Comparison of ENCODE assay signal across 20 mouse cellular contexts in the genomic region with DNA sequence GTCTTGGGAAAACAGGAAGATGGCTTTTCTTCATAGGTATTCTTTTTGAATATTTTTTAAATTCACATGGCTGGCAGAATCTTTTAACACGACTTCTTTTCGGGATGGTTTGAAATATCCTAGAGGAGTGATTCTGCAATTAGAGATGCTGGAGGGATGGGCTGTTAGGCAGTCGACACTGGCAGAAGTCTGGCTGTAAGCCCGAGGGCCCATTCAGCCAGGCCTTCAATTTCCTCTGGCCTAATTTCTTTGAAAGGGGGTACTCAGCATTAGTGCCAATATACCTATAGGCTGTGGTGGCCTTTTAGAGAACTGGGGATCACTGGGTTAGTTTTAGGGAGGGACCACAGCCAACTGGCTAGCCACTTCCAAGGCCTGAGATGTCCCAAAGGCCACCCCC.
DNase-seq lines count a peak whose midpoint lies in the region; ATAC-seq and TF ChIP-seq lines count a peak whose summit lies in the region.
"Had no signal": no experiment of that assay in that cellular context is flagged by ENCODE, and none has a peak within 500 bp of the region (broad histone marks: within the 10 kb centered on the region; RNA-seq: fewer than 3 reads in every experiment).

No protein-coding gene starts in this region.

- no peak for TF ChIP-seq CTCF in brain, embryonic 14.5 days (IDR thresholded peaks at IDR 0.05; ENCODE audit: borderline replicate concordance, extremely low read depth, insufficient read depth, insufficient read length)

- peak overlapping the region; percentile 37; the same call in 1 of the 2 replicates for H3K27ac ChIP-seq in forebrain, embryonic 12.5 days
- no peak overlapping the region for H3K27ac ChIP-seq in forebrain, embryonic 10.5 days
- H3K27ac ChIP-seq in hindbrain, embryonic 15.5 days (replicated peaks) = peak overlapping the region; percentile 60
- no peak overlapping the region; the same call in 1 of the 2 replicates for H3K27ac ChIP-seq in hindbrain, embryonic 14.5 days
- H3K27ac ChIP-seq in midbrain, embryonic 15.5 days = peak overlapping the region; percentile 42; the same call in 1 of the 2 replicates
- H3K27ac ChIP-seq: kidney, postnatal 0 days; limb, embryonic 12.5 days had no signal

- H3K9ac ChIP-seq in forebrain, embryonic 12.5 days = no peak overlapping the region
- H3K9ac ChIP-seq in hindbrain, embryonic 15.5 days = no peak overlapping the region
- H3K9ac ChIP-seq in hindbrain, embryonic 14.5 days = no peak overlapping the region
- no peak overlapping the region for H3K9ac ChIP-seq in midbrain, embryonic 15.5 days
- H3K9ac ChIP-seq: limb, embryonic 12.5 days; liver, postnatal 0 days; midbrain, embryonic 12.5 days had no signal

- WGBS in forebrain, embryonic 12.5 days = 73% methylated on average over 4 of the region's 4 CpGs
- 80% methylated on average over 4 of the region's 4 CpGs for WGBS in forebrain, embryonic 10.5 days
- 36% methylated on average over 4 of the region's 4 CpGs for WGBS in hindbrain, embryonic 15.5 days
- WGBS in hindbrain, embryonic 14.5 days = 54% methylated on average over 4 of the region's 4 CpGs
- WGBS in midbrain, embryonic 15.5 days = 46% methylated on average over 4 of the region's 4 CpGs

- H3K9me3 ChIP-seq in forebrain, embryonic 12.5 days = no peaks in the 10 kb centered on the region
- H3K9me3 ChIP-seq in forebrain, embryonic 10.5 days = no peaks in the 10 kb centered on the region
- no peaks in the 10 kb centered on the region for H3K9me3 ChIP-seq in hindbrain, embryonic 15.5 days
- no peaks in the 10 kb centered on the region for H3K9me3 ChIP-seq in hindbrain, embryonic 14.5 days (ENCODE audit: control insufficient read depth, low read length)
- H3K9me3 ChIP-seq in midbrain, embryonic 15.5 days = no peaks in the 10 kb centered on the region
- H3K9me3 ChIP-seq: limb, embryonic 12.5 days; midbrain, embryonic 12.5 days had no signal

- no peak for ATAC-seq in forebrain, embryonic 12.5 days (ENCODE audit: low FRiP score)
- no peak for ATAC-seq in hindbrain, embryonic 15.5 days (ENCODE audit: low FRiP score, low read depth)
- ATAC-seq in hindbrain, embryonic 14.5 days (ENCODE audit: low FRiP score) = no peak
- ATAC-seq in midbrain, embryonic 15.5 days (replicated peaks) = no peak
- ATAC-seq: CD4-positive, CD25-positive, alpha-beta regulatory T cell, adult 4 months; inflammation-experienced regulatory T-cells, adult 6 months; liver, postnatal 0 days had no signal

- no peak for TF ChIP-seq POLR2A in brain, embryonic 14.5 days (IDR thresholded peaks at IDR 0.05; ENCODE audit: borderline replicate concordance, extremely low read depth, insufficient read depth, insufficient read length, poor library complexity, severe bottlenecking)

- H3K4me2 ChIP-seq in forebrain, embryonic 12.5 days = no peak overlapping the region
- no peak overlapping the region for H3K4me2 ChIP-seq in hindbrain, embryonic 15.5 days
- H3K4me2 ChIP-seq in hindbrain, embryonic 14.5 days (replicated peaks) = no peak overlapping the region
- H3K4me2 ChIP-seq in midbrain, embryonic 15.5 days = no peak overlapping the region
- H3K4me2 ChIP-seq: limb, embryonic 12.5 days; liver, embryonic 11.5 days; midbrain, embryonic 12.5 days had no signal

- no peak overlapping the region for H3K4me3 ChIP-seq in forebrain, embryonic 12.5 days (replicated peaks)
- H3K4me3 ChIP-seq in forebrain, embryonic 10.5 days = no peak overlapping the region
- no peak overlapping the region for H3K4me3 ChIP-seq in hindbrain, embryonic 15.5 days
- no peak overlapping the region for H3K4me3 ChIP-seq in hindbrain, embryonic 14.5 days (replicated peaks; ENCODE audit: low read length)
- H3K4me3 ChIP-seq in midbrain, embryonic 15.5 days = no peak overlapping the region
- H3K4me3 ChIP-seq: limb, embryonic 12.5 days; midbrain, embryonic 12.5 days had no signal

- H3K27me3 ChIP-seq in forebrain, embryonic 12.5 days = no peaks in the 10 kb centered on the region
- no peaks in the 10 kb centered on the region for H3K27me3 ChIP-seq in forebrain, embryonic 10.5 days (ENCODE audit: poor library complexity, severe bottlenecking)
- no peaks in the 10 kb centered on the region for H3K27me3 ChIP-seq in hindbrain, embryonic 15.5 days
- H3K27me3 ChIP-seq in hindbrain, embryonic 14.5 days (ENCODE audit: control insufficient read depth, insufficient read depth, low read length) = no peaks in the 10 kb centered on the region
- no peaks in the 10 kb centered on the region for H3K27me3 ChIP-seq in midbrain, embryonic 15.5 days (replicated peaks)
- H3K27me3 ChIP-seq: limb, embryonic 12.5 days; midbrain, embryonic 12.5 days had no signal

- H3K4me1 ChIP-seq in forebrain, embryonic 12.5 days = peaks cover 76% of the 10 kb centered on the region
- peaks cover 58% of the 10 kb centered on the region for H3K4me1 ChIP-seq in forebrain, embryonic 10.5 days
- peaks cover 81% of the 10 kb centered on the region for H3K4me1 ChIP-seq in hindbrain, embryonic 15.5 days (replicated peaks)
- peaks cover 54% of the 10 kb centered on the region for H3K4me1 ChIP-seq in hindbrain, embryonic 14.5 days (replicated peaks; ENCODE audit: control insufficient read depth, insufficient read depth, low read length)
- H3K4me1 ChIP-seq in midbrain, embryonic 15.5 days = peaks cover 59% of the 10 kb centered on the region

- DNase-seq in forebrain, embryonic 10.5 days (ENCODE audit: extremely low spot score, low spot score) = no peak
- DNase-seq in hindbrain, embryonic 14.5 days (ENCODE audit: low spot score) = no peak
- peak; percentile 78 for DNase-seq in brain, embryonic 14.5 days (ENCODE audit: low read depth)
- DNase-seq in gastrocnemius, postnatal 4 days (ENCODE audit: low spot score in 2 of 2) = no peak
- no peak for DNase-seq in kidney, postnatal 4 days
- DNase-seq: adrenal gland, postnatal 14 days; cerebellum, adult 9-11 months; gastrocnemius, postnatal 25 days; kidney, adult 18-20 months; liver, postnatal 0 days; lung, postnatal 10 days had no signal

- H3K36me3 ChIP-seq in forebrain, embryonic 12.5 days (replicated peaks) = no peaks in the 10 kb centered on the region
- 0 out of 2 replicates have a peak, but pooled peaks cover 7% of the 10 kb centered on the region for H3K36me3 ChIP-seq in forebrain, embryonic 10.5 days (replicated peaks)
- H3K36me3 ChIP-seq in hindbrain, embryonic 15.5 days = no peaks in the 10 kb centered on the region
- no peaks in the 10 kb centered on the region for H3K36me3 ChIP-seq in hindbrain, embryonic 14.5 days (replicated peaks; ENCODE audit: control insufficient read depth, insufficient read depth)
- no peaks in the 10 kb centered on the region for H3K36me3 ChIP-seq in midbrain, embryonic 15.5 days (replicated peaks)
- H3K36me3 ChIP-seq: midbrain, embryonic 12.5 days had no signal

Comparison
In these comparisons a context has a peak if more than half of its experiments do, and no peak if none do; other contexts are left out.
1. H3K27ac ChIP-seq: peak in forebrain, embryonic 12.5 days (single experiment), hindbrain, embryonic 15.5 days (single experiment) and midbrain, embryonic 15.5 days (single experiment); none in forebrain, embryonic 10.5 days (single experiment) and hindbrain, embryonic 14.5 days (single experiment).